Mouse (Mus musculus): ENCODE measurements around the gene Drg2.

The Drg2 gene

GRCm38 (mm10) chr11:60469039-60469438, 14.6 kb downstream of the Drg2 start, which contains the start of gene Myo15:
Myo15 (plus strand) TSS chr11:60469339.
- DNase-seq (ENCODE audit: low spot score): no peak

GRCm38 (mm10) chr11:60470743-60471142, 16.4 kb downstream of the Drg2 start:
- no peak for DNase-seq (ENCODE audit: low spot score)

GRCm38 (mm10) chr11:60474534-60474933, 20.1 kb downstream of the Drg2 start:
- no peak for DNase-seq (ENCODE audit: low spot score)

GRCm38 (mm10) chr11:60475668-60476362, 21.4 kb downstream of the Drg2 start:
- DNase-seq (ENCODE audit: low spot score): no peak

- DNase-seq (ENCODE audit: low spot score): peak; percentile 73
Observed at GRCm38 (mm10) chr11:60478121-60478520, 23.7 kb downstream of the Drg2 start.

GRCm38 (mm10) chr11:60486267-60486666, 31.9 kb downstream of the Drg2 start:
- DNase-seq (ENCODE audit: low spot score): no peak

- no peak for DNase-seq (ENCODE audit: low spot score)
Observed at GRCm38 (mm10) chr11:60492726-60493125, 38.3 kb downstream of the Drg2 start.

- no peak for DNase-seq (ENCODE audit: low spot score)
Observed at GRCm38 (mm10) chr11:60495692-60496091, 41.3 kb downstream of the Drg2 start.

GRCm38 (mm10) chr11:60507281-60507680, 52.9 kb downstream of the Drg2 start:
- no peak for DNase-seq (ENCODE audit: low spot score)

GRCm38 (mm10) chr11:60508950-60509349, 54.6 kb downstream of the Drg2 start:
- no peak for DNase-seq (ENCODE audit: low spot score)

GRCm38 (mm10) chr11:60509500-60509899, 55.1 kb downstream of the Drg2 start:
- no peak for DNase-seq (ENCODE audit: low spot score)

- no peak for DNase-seq (ENCODE audit: low spot score)
Observed at GRCm38 (mm10) chr11:60511893-60512292, 57.5 kb downstream of the Drg2 start.

GRCm38 (mm10) chr11:60512520-60512919, 58.1 kb downstream of the Drg2 start:
- no peak for DNase-seq (ENCODE audit: low spot score)

GRCm38 (mm10) chr11:60514941-60515340, 60.5 kb downstream of the Drg2 start:
- peak; percentile 64 for DNase-seq (ENCODE audit: low spot score)

- no peak for DNase-seq (ENCODE audit: low spot score)
Observed at GRCm38 (mm10) chr11:60518305-60518704, 63.9 kb downstream of the Drg2 start.
